Mouse (Mus musculus) olfactory bulb, adult 2 months (tissue): ENCODE measurements at regions not wholly inside any gene's neighbourhood (a gene's known extent, or its start where the extent isn't known, plus 50 kb on each side); places are given as distances from the start of the nearest gene placed in this dataset.

Experiments
- H3K27ac ChIP-seq: fragments of 200-500 bp; 2 replicates; pipeline ENCODE4 v1.5.1; 2012; ENCODE audit warnings: low read depth, low read length; ENCODE audit not compliant: insufficient read depth
- H3K4me1 ChIP-seq: fragments of 200-500 bp; 2 replicates; pipeline ENCODE4 v1.6.1; 2012; ENCODE audit warnings: low read length; ENCODE audit not compliant: control insufficient read depth, insufficient read depth
- H3K4me3 ChIP-seq: fragments of 200-500 bp; 2 replicates; pipeline ENCODE4 v1.5.1; 2012; ENCODE audit warnings: mild to moderate bottlenecking, low read depth, low read length, moderate library complexity; ENCODE audit not compliant: insufficient read depth
- CTCF ChIP-seq: fragments of 200-500 bp; IDR thresholded peaks from 2 replicates; pipeline ENCODE4 v1.5.1; 2012; ENCODE audit warnings: low read depth, mild to moderate bottlenecking, low read length, moderate library complexity; ENCODE audit not compliant: insufficient read depth
- POLR2A ChIP-seq: fragments of 200-500 bp; IDR thresholded peaks from 2 replicates; pipeline ENCODE4 v1.6.1; 2012; ENCODE audit warnings: mild to moderate bottlenecking, low read depth, low read length, moderate library complexity; ENCODE audit not compliant: insufficient read depth
- WGBS: fragments of 180-500 bp; shearing (Covaris S2); methylation state at CpG from one replicate; pipeline ENCODE4 v1.1.7; 2018; 5-methylcytosine and 5-hydroxymethylcytosine counted together

- no peak for TF ChIP-seq CTCF
- no peak for TF ChIP-seq POLR2A
- H3K4me3 ChIP-seq = no peak overlapping the region
- H3K27ac ChIP-seq = no peak overlapping the region
- peaks cover 15% of the 10 kb centered on the region for H3K4me1 ChIP-seq
- WGBS = 94% methylated on average over 5 of the region's 5 CpGs
Measured at GRCm38 (mm10) chr12:12825842-12826241, 115.9 kb downstream of the Mycn start.

- 85% methylated on average over 7 of the region's 7 CpGs for WGBS
Measured at GRCm38 (mm10) chr12:12821473-12821872, 120.2 kb downstream of the Mycn start.

GRCm38 (mm10) chr12:12820668-12821351 is 120.9 kb downstream of the Mycn start:
- Histone ChIP-seq H3K4me1 (peaks cover 5% of the 10 kb centered on the region), H3K27ac (no peak overlapping the region), H3K4me3 (no peak overlapping the region)
- TF ChIP-seq CTCF = no peak
- no peak for TF ChIP-seq POLR2A
- 92% methylated on average over 2 of the region's 2 CpGs for WGBS

More at GRCm38 (mm10) chr12:12821473-12821872, 120.2 kb downstream of the Mycn start:
- no peak overlapping the region for H3K4me3 ChIP-seq
- H3K27ac ChIP-seq = no peak overlapping the region
- H3K4me1 ChIP-seq = peaks cover 5% of the 10 kb centered on the region
- TF ChIP-seq CTCF (no peak), POLR2A (no peak)

- WGBS = 88% methylated on average over 5 of the region's 5 CpGs
- TF ChIP-seq POLR2A = no peak
- no peak for TF ChIP-seq CTCF
- H3K4me1 ChIP-seq = peaks cover 5% of the 10 kb centered on the region
- no peak overlapping the region for H3K27ac ChIP-seq
- no peak overlapping the region for H3K4me3 ChIP-seq
Measured at GRCm38 (mm10) chr12:12819746-12820145, 122.0 kb downstream of the Mycn start.

- TF ChIP-seq CTCF = no peak
- no peak for TF ChIP-seq POLR2A
- no peak overlapping the region for H3K27ac ChIP-seq
- peaks cover 14% of the 10 kb centered on the region for H3K4me1 ChIP-seq
- no peak overlapping the region for H3K4me3 ChIP-seq
- WGBS = 82% methylated on average over 5 of the region's 5 CpGs
Measured at GRCm38 (mm10) chr12:12814693-12815092, 127.0 kb downstream of the Mycn start.

- H3K4me3 ChIP-seq = no peak overlapping the region
- WGBS = 75% methylated on average over 6 of the region's 6 CpGs
- no peak overlapping the region for H3K27ac ChIP-seq
- TF ChIP-seq POLR2A (no peak), CTCF (no peak)
- H3K4me1 ChIP-seq = peaks cover 16% of the 10 kb centered on the region
Measured at GRCm38 (mm10) chr12:12812873-12813272, 128.8 kb downstream of the Mycn start.

- no peak overlapping the region for H3K27ac ChIP-seq
- TF ChIP-seq POLR2A (no peak), CTCF (no peak)
- no peak overlapping the region for H3K4me3 ChIP-seq
- WGBS = 50% methylated on average over 7 of the region's 7 CpGs
- H3K4me1 ChIP-seq = peaks cover 16% of the 10 kb centered on the region
Measured at GRCm38 (mm10) chr12:12810943-12811342, 130.8 kb downstream of the Mycn start.

- Histone ChIP-seq H3K4me1 (peaks cover 16% of the 10 kb centered on the region), H3K27ac (no peak overlapping the region), H3K4me3 (no peak overlapping the region)
- WGBS = 37% methylated on average over 16 of the region's 16 CpGs
- no peak for TF ChIP-seq POLR2A
- no peak for TF ChIP-seq CTCF
Measured at GRCm38 (mm10) chr12:12810159-12810885, 131.4 kb downstream of the Mycn start.

GRCm38 (mm10) chr12:12808120-12808519 is 133.6 kb downstream of the Mycn start:
- WGBS = 92% methylated on average over 5 of the region's 5 CpGs
- Histone ChIP-seq H3K4me1 (peaks cover 16% of the 10 kb centered on the region), H3K4me3 (no peak overlapping the region), H3K27ac (no peak overlapping the region)
- TF ChIP-seq CTCF (no peak), POLR2A (no peak)
